Mouse (Mus musculus): ENCODE data around the gene Lyrm7.
"Not testable (repeated sequence)": the region's sequence is repeated elsewhere in the genome, so short reads cannot be mapped to it uniquely, and the experiment has no call there.

Lyrm7 gene

DNA sequence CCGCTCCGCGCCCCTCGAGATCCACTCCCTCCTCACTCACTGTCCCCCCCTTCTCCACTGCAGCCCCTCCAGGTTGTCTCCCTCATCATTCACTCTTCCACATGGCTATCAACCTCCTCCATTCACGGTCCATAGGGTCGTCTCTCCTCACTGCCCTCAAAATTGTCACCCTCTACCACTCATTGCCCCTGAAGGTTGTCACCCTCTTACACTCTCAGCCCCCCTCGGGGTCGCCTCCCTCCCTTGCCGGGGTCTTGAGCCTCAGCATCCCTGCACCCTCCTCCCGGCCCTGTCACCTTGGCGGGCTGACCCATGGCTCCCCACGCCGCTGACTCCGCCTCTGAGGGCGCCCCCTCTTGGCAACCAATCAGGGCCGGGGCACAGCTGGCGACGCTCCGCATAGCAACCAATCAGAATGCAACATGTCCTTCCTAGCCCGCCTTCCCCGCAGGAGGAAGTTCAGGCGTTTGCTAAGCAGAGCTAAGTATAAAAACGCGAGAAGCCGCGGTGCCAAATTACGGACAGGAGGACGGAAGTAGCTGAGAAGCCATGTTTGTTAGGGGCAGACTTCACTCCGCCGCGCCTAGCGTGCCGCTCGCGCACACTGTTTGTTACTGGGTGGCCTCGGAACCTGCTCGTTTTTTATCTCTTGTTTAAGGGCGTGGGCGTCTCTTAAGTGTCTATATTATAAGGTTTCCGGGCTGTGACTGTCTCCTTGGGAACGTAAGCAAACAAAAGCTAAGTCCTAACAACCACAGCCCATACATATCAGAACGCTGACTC is at the start of gene Lyrm7:
Gene Lyrm7 (minus strand): TSS at position 661 of the 783 bp plus-strand sequence.
- CTCF ChIA-PET = interaction anchor here (0.6 to 1.0 kb wide), 4 partner anchors 10 to 134 kb away, joined by 4 to 7 read pairs (median 4); no protein-coding TSS in a partner anchor

DNA sequence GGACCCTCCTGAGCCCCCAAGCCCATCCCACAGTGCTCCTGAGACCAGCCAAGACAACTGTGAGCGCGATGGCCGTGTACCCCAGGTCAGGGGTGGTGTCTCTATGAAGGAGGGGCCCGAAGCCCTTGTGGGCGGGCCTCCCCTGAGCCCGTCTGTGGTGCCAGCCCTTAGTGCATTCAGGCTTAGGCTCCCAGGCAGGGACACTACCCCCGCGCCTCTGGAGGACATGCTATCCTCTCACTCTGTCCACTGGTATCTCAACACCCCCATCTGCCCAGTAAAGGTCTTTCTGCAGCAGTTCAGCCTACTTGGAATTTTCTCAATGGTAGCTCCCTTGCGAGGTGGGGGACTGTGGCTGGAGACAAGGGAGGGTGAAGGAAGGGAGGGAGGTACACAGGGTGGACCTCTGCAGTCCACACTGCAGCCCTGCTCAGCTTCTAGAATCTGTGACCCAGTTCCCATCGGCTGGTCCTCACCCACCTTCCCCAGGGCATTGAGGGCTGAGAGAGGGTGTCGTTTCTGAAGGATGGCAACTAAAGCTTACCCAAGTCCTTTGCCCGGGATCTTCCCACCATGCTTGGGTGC is 49.5 kb upstream of the Lyrm7 start:
- CTCF ChIA-PET = no interaction called here

DNA sequence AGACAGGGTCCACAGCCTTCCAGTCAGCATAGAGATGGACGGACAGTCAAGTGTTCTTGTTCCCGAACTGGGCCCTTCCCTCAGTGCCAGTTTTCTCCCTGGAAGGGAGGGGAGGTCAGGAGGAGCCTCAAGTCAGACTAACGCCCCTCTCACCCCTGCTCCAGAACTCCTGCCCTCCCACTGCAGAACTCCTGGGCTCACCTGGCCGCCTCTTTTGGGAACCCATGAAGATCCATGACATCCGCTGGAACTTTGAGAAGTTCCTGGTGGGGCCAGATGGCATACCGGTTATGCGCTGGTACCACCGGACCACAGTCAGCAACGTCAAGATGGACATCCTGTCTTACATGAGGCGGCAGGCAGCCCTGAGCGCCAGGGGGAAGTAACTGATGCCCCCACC is 48.6 kb upstream of the Lyrm7 start:
- CTCF ChIA-PET = no interaction called here

DNA sequence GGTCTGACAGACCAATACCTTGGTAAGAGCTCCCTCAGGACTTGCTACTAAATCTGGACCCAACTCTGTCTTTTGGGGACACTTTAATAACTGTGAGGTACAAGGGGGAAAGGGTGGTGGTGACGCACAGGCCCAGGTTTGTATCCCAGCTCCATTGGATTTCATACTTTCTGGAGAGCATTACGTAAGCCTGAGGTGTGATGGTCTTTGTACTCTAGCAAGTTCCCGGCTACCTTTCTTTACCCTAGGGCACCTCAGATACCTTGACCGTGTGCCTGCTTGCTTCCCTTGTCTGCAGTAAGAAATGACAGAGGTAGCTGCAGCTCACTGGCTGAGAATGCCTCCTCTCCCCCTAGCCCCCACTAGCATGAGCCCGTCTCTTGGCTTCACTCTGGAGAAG is 46.5 kb upstream of the Lyrm7 start:
- CTCF ChIA-PET = no interaction called here

DNA sequence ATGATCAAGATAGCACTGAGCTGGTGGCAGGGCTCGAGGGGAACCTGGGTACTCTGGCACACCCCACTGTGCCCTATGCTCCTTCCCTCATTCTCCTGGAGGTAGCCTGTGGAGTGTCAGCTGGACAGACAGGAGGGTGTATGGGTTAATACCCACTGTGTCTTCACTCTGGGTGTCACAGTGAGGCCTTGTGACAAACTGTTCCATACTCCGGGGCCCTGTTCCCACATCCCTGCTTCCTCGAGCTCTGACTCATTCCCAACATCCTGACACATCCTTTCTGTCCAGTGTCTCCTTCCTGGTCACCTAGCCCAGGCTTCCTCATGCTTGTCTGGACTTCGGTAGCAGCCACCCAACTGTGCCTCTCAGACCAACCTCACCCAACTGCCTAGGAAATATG is 45.8 kb upstream of the Lyrm7 start:
- CTCF ChIA-PET = no interaction called here

DNA sequence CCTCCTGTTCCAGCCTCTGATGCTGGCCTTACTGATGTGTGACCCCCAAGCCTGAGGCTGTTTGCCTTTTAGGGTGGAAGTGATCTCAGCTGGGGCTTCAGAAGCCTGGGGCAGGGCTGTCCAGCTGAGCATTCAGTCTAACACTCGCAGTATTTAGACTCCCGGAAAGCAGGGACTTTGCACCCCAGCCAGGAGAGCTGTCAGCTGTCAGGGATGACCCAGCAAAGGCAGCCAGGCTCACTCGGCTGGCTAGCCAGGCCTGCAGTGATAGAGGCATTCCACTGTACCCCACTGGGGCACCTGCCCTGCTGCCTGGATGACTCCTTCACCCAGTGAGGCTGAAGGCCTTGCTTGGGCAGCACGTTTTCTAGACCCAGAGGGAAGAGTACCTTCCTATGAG is 45.2 kb upstream of the Lyrm7 start:
- CTCF ChIA-PET = no interaction called here

DNA sequence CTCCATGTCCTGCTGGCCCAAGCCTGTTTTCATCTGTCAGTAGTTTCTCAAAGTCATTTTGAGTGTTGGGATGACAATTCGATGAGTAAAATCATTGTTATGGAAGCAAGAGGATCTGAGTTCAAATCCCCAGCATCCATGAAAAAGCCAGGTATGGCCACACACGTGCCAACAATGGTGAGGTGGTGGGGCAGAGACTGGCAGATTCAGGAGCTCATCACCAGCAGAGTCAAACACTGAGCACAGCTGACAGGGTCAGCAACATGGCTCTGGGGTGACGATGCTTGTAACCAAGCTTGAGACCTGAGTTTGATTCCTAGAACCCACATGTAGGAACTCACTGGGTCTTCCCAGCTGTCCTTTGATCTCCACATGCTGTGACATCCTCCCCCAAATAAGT is 44.4 kb upstream of the Lyrm7 start:
- CTCF ChIA-PET = no interaction called here

DNA sequence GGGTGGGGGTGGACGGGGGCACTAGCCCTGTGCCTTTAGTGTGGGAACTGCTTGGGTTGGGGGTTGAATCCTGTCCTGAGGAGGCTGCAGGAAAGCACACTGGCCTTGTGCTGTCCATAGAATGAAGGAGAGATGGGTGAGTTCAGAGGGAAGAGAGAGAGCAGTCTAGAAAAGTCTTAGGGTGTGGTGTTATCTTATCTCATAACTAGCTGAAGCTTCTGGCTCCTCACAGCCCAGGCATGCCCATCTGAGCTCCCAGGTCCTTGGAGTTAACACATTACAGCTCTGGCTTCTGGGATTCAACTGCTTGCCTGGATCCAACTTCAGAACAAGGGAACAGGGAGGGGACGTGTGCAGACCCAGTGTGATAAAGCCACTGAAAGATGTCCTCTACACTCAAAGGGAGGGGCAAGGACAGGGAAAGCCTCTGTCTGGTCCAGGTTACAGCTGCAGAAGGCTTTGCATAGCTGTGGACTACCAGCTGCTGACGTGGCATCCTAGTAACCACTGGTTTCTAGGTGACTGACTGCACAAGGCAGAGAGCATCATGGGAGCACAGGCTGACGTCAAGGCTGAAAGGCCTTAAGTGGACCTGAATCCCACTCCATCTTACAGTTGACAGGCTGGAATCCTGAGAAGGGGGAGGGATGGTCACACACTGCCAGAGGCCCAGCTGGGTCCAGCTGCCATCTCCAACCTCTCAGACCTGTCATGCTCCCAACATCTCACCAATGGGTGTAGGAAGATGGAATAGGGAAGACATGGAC is 43.4 kb upstream of the Lyrm7 start:
- CTCF ChIA-PET = interaction anchor here (0.6 kb wide), 2 partner anchors 18 to 307 kb away, joined by 3 to 7 read pairs; no protein-coding TSS in a partner anchor

DNA sequence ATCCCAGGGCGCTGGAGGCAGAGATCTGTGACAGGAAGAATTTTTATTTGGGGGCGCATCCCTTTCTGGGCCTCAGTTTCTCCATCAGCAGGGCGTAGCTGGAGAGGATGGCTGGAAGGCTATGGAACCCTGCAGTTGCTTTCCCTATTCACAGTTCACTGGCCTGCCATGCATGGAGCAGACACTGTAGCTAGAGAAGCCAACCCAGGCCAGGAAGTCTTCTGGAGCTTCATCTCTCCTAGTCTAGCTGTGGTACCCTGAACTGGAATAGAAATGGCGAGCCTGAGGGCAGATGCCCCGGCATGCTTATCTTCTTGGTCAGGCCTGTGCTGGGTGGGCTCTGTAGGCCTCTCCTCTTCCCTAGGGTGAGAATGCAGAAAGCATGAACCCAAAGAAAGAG is 42.6 kb upstream of the Lyrm7 start:
- CTCF ChIA-PET = interaction anchor here (0.6 to 0.9 kb wide), 3 partner anchors 19 to 89 kb away, joined by 3 to 7 read pairs (median 6); no protein-coding TSS in a partner anchor

DNA sequence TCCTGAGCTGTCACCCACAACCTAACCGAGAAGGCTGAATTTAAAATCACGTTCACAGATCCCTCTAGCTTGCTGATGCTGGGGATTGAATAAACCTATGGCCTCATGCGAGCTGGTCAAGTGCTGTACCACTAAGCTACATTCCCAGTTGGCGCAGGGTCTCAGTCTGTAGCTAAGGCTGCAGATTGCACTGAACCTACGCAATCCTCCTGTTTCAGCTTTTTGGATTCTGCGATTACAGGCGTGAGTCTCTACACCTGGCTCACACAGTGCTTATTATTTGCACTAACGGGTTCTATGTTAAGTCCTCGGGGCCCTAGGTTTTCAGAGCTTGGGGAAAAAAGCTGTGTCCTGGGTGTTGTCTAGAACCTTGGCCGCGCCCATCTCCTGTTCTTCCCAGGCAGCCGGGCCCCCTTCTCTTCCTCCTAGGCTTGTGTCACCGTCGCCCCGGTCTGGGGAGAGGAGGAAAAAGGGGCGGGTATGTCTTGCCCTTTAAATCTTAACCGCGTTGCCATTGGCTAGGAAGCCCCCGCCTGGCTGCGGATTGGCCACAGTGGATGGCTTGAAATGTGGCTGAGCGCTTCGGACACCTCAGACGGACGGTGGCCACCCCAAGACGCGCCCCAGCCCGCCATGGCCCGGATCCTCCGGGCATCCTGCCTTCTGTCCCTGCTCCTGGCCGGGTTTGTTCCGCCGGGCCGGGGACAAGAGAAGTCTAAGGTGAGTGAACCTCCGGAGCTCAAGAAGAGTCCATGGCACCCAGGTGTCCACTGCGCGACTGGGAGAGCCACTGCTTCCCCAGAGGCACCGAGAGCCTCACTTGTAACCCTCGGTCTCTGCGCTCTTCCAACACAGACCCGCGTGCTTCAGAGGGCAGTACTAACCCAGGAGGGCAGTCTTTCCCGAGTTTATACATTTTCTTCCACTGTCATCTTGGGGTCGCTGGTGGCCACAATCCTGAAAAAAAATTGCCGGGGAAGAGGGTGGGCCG is 41.9 kb upstream of the Lyrm7 start, which contains the start of gene Gpx3:
Gene Gpx3 (plus strand): TSS at position 121 of the 991 bp plus-strand sequence.
- CTCF ChIA-PET = interaction anchor here (0.9 kb wide), 1 partner anchor 52 kb away, joined by 3 read pairs; no protein-coding TSS in a partner anchor

DNA sequence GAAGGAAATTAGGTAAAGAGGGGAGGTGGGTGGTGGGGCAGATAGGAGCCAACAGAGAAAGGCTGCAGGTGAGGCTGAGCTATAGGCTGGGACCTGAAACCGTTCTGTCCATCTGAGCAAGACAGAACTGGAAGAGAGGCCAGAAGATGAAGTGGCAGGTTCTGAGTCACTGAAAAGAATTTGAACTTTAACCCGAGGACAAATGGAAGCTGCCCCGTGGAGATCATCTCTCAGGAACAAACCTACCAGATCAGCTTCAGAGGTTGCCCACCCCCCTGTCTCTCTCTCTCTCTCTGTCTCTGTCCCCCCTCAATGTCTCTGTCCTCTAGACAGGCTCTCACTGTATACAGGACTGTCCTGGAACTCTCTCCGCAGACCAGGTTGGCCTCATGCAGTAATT is 38.9 kb upstream of the Lyrm7 start:
- CTCF ChIA-PET = no interaction called here

DNA sequence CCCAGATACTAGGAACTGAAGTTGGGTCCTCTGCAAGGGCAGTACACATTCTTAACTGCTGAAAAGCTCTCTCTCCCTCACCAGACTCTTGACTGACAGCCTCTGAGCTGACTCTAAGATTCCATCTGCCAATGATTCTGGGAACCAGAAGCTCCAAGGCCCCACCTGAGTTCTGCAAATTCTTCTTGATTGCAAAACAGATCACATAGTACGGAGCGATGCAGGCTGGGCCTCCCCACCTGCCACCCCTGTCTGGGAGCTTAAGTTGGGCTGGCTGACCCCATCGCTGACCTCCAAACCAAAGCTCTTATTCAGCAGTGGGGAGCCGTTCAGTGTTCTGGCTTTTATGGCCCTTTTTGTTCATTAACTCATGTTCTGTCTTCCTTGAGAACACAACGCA is 36.8 kb upstream of the Lyrm7 start:
- CTCF ChIA-PET = no interaction called here

DNA sequence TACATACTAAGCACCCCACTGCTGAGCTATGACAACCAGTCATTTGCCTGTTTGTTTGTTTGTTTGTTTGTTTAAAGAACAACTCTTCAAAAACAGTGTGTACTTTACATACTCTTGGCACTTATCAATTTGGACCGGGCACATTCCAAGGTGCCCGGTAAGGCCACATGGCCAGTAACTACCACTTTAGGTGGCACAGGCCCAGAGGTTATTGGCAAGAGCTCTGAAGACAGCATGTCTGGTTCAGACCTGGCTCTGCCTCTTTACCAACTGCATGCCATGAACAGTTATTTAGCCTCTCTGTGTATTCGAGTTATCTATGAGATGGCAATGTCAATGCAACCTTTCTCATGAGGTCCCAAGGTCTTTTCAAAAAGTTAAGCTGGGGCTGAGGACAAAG is 35.9 kb upstream of the Lyrm7 start:
- CTCF ChIA-PET = not testable (repeated sequence)

DNA sequence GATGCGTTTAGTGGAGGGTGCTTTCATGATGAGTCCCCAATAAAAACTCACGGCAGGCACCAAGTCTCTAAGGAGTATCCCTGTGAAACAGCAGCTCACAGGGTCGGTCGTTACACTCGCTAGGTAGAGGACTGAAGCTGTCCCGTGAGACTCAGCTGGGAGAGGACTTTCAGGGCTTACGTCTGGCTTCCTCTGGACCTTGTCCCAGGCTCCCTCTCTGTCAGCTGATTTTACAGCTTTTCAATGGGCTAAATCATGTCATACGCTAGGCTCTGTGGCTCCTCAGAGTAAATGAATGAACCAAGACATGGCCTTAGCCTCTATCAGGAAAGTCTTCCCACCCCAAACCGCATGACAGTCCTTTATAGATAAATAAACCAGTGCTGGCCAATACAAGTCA is 33.9 kb upstream of the Lyrm7 start:
- CTCF ChIA-PET = interaction anchor here (0.6 kb wide), 1 partner anchor 202 kb away, joined by 3 read pairs; no protein-coding TSS in a partner anchor

DNA sequence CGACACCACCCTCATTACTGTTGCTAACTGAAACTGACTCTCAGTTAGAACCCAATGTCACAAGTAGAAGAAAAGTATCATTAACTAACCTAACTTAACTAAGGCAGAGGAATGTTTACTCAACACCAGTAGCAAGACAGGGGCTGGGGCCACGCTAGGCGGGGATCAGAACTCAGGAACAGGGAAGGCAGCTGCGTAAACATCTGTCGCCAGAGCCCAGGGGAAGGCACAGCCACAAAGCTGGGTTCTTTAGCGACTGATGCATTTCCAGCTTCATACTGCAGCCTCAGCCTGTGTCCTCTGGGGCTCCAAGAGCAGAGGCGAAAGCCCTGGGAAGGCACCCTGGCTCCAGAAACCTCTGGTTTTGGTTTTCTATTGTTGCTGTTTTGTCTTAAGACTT is 31.4 kb upstream of the Lyrm7 start:
- CTCF ChIA-PET = interaction anchor here (0.5 kb wide), 1 partner anchor 8 kb away, joined by 4 read pairs; no protein-coding TSS in a partner anchor

DNA sequence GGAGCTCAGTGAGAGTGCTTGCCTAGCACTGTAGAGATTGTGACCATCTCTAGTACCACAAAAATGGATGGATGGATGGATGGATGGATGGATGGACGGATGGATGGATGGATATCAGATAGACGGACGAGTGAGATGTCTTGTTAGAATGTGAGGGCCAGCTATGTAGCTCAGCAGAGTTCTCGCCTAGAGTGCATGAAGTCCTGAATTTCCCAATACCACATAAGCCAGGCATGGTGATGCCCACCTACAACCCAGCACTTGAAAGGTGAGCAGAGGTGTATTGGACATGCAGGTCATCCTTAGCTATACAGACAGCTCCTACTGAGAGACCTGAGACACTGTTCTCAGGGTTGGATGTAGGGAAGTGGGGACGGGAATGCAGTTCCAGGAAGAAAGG is 30.6 kb upstream of the Lyrm7 start:
- CTCF ChIA-PET = no interaction called here

DNA sequence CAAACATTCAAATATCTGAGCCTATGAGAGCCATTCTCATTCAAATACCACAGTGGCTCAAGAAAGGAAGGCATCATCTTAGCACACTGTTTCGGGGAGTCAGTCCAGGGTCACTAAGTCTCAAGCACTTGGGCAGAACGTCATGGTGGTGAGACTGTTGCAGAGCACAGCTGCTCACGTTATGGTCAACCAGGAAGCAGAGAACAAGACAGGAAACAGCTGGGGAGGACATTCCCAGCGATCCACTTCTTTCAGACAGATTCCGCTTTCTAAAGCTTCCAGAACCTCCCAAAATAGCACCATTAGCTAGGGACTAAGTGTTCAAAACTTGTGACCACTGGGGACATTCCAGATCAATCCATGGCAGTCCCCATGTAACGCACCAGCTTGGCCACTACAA is 27.2 kb upstream of the Lyrm7 start:
- CTCF ChIA-PET = interaction anchor here (0.6 kb wide), 1 partner anchor 438 kb away, joined by 3 read pairs; no protein-coding TSS in a partner anchor

DNA sequence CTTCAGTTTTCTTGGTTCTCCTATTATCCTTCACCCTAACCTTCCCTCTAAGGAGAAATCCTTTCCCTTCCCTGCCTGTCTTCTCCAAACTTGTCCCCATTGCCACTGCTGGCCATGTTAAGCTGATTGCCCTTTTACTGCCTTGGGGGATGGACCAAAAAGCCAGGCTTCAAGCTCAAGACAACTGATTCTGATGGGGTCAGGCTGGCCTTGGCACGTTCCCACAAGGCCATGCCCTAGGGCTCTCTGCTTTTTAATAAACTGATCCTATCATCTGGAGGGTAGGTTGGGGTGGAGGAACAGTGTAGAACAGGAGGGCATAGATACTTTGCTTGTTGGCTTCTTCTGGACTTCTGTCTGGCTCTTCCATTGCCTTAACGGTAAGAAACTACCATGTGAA is 24.7 kb upstream of the Lyrm7 start:
- CTCF ChIA-PET = no interaction called here

DNA sequence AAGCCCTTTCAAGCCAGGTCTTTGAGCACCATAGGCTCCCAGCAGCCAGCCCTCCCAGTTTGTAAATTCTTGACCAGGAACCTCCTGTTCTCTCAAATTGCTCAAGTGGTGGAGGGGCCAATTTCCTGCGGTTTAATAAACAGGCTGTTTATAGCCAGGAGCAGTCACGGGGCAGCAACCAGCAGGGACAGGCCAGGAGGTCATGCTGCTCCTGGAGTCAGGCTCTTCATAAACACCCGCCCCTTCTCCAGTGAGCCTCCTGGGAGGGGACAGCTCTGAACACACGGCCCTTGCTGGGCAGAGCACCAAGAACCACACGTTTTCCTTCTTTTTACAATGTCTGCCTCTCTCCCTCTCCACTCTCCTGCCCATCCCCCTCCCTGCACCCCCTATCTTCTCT is 24.2 kb upstream of the Lyrm7 start:
- CTCF ChIA-PET = interaction anchor here (0.6 kb wide), 4 partner anchors 8 to 485 kb away, joined by 3 to 11 read pairs (median 5); no protein-coding TSS in a partner anchor

DNA sequence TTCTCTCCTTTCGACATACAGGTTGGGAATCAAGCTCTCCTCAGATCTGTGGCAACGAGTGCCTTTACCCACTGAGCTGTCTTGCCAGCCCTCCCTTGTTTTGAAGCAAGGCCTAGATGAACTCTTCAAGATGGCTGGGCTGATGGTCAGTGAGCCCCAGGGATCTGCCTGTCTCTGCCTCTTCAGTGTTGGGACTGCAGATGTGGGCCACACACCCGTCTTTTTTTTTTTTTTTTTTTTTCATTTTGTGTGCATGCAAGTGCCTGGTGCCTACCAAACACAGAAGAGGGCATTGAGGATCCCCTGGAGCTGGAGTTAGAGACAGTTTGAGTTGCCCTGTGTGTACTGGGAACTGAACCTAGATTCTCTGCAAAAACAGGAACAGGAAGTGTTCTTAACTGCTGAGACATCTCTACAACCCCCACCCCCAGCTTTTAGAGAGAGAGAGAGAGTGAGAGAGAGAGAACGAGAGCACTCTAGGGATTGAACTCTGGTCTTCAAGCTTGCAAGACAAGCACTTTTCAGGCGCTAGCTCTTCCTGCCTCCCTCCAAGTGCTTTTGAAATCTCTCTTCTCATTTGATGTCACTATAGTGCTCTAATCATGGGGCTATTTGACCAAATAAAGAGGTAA is 23.6 kb upstream of the Lyrm7 start:
- CTCF ChIA-PET = interaction anchor here (0.6 to 0.7 kb wide), 5 partner anchors 8 to 485 kb away, joined by 3 to 11 read pairs (median 5); no protein-coding TSS in a partner anchor

Data from spleen, embryonic (tissue).